Mouse (Mus musculus) megakaryocyte, embryonic 14.5 days (primary cell): ENCODE measurements around the gene Rab37.

Source experiments
- FLI1 ChIP-seq: IDR thresholded peaks from 2 replicates; pipeline ENCODE4 v1.6.1; 2012; ENCODE audit warnings: low read length, inconsistent platforms, mixed read lengths
- GATA1 ChIP-seq: IDR thresholded peaks from 3 replicates; pipeline ENCODE4 v1.6.1; 2012; ENCODE audit warnings: mixed read lengths, low read length, inconsistent platforms, borderline replicate concordance

- TF ChIP-seq GATA1 (no peak), FLI1 (no peak)
Observed at GRCm38 (mm10) chr11:115179881-115180280, 88.7 kb downstream of the Rab37 start.
